Mouse (Mus musculus) ES-E14 (cell line): ENCODE results near the gene Eif4g1. TPM values are rescaled to one million over a fixed set of nuclear protein-coding genes. Genes with fewer than 3 reads are reported as not detected.

Experiments
- DNase-seq: peaks from one replicate; pipeline ENCODE4 v3.0.0-alpha.2; 2013; ENCODE audit warnings: low read depth, low spot score
- H3K27ac ChIP-seq: 2 replicates; pipeline ENCODE4 v1.5.1; 2012; ENCODE audit warnings: low read depth, mild to moderate bottlenecking, low read length, moderate library complexity, mixed read lengths; ENCODE audit not compliant: poor library complexity, insufficient read depth, severe bottlenecking
- H3K36me3 ChIP-seq: 2 replicates; pipeline ENCODE4 v1.6.1; 2012; ENCODE audit warnings: mild to moderate bottlenecking, low read length, moderate library complexity, mixed read lengths; ENCODE audit not compliant: control insufficient read depth, poor library complexity, insufficient read depth, severe bottlenecking
- H3K4me1 ChIP-seq, 2 experiments: fragments of 150-350 bp in 1 of 2; sonication (generic) in 1 of 2; 2 replicates each; pipeline ENCODE4 v1.6.1; 2012; ENCODE audit warnings: low read length in 2 of 2, mild to moderate bottlenecking in 1 of 2, mixed read lengths in 1 of 2; ENCODE audit not compliant: control insufficient read depth in 2 of 2, insufficient read depth in 2 of 2, poor library complexity in 1 of 2
- H3K4me3 ChIP-seq, 2 experiments: fragments of 150-350 bp in 1 of 2; sonication (generic) in 1 of 2; 2 replicates each; pipeline ENCODE4 v1.5.1; 2012; ENCODE audit warnings: low read length in 2 of 2, low read depth in 1 of 2, mild to moderate bottlenecking in 1 of 2, mixed read lengths in 1 of 2; ENCODE audit not compliant: insufficient read depth in 1 of 2, poor library complexity in 1 of 2, severe bottlenecking in 1 of 2
- H3K9ac ChIP-seq: 2 replicates; pipeline ENCODE4 v1.6.1; 2012; ENCODE audit warnings: low read depth, mild to moderate bottlenecking, low read length, mixed read lengths; ENCODE audit not compliant: poor library complexity, insufficient read depth, severe bottlenecking
- H3K9me3 ChIP-seq: fragments of 150-350 bp; sonication (generic); 2 replicates; pipeline ENCODE4 v1.6.1; 2012; ENCODE audit warnings: low read depth, mild to moderate bottlenecking, low read length; ENCODE audit not compliant: control insufficient read depth, insufficient read depth
- CHD2 ChIP-seq: IDR thresholded peaks from 2 replicates; pipeline ENCODE4 v1.6.1; 2014; ENCODE audit warnings: mild to moderate bottlenecking, low read depth, low read length, inconsistent platforms
- HCFC1 ChIP-seq: IDR thresholded peaks from 2 replicates; pipeline ENCODE4 v1.6.1; 2012; ENCODE audit warnings: low read length, inconsistent platforms, borderline replicate concordance; ENCODE audit not compliant: insufficient read depth
- MAFK ChIP-seq: IDR thresholded peaks from 2 replicates; pipeline ENCODE4 v1.6.1; 2014; ENCODE audit warnings: mild to moderate bottlenecking, low read depth, low read length, inconsistent platforms; ENCODE audit not compliant: insufficient read depth
- ZC3H11A ChIP-seq: IDR thresholded peaks from 2 replicates; pipeline ENCODE4 v1.6.1; 2012; ENCODE audit warnings: low read depth, mild to moderate bottlenecking, inconsistent platforms, low read length, borderline replicate concordance
- ZNF384 ChIP-seq: IDR thresholded peaks from 2 replicates; pipeline ENCODE4 v1.6.1; 2012; ENCODE audit warnings: low read depth, low read length, inconsistent platforms
- in situ Hi-C, 2 experiments: fragments of 600-800 bp; cut with MboI; formaldehyde crosslinking; loops; one replicate each; pipeline ENCODE4 v1.15.1; 2025; ENCODE audit warnings: low sequenced_read_pairs in 2 of 2, inconsistent platforms in 1 of 2; ENCODE audit not compliant: unreplicated experiment in 2 of 2
- total RNA-seq: library from RNA; depleted of rRNA; stranded (reverse); fragments of 300-350 nt; gene quantifications from 2 replicates; pipeline ENCODE4 v1.2.3, GENCODE M21; 2012

Gene Eif4g1
- total RNA-seq, 1 experiment: 546 TPM

- Histone ChIP-seq H3K27ac (no peak overlapping the region), H3K9ac (no peak overlapping the region), H3K9me3 (no peaks in the 10 kb centered on the region), H3K4me1 (peaks cover 7 to 36% of the 10 kb centered on the region in 2 experiments), H3K4me3 (no peak overlapping the region), H3K36me3 (peaks cover 65% of the 10 kb centered on the region)
- no peak for TF ChIP-seq CHD2
- TF ChIP-seq ZNF384: no peak
- TF ChIP-seq MAFK: no peak
- no peak for TF ChIP-seq ZC3H11A
- TF ChIP-seq HCFC1: no peak
- DNase-seq: no peak
- in situ Hi-C loops: no loop called here
Measured at GRCm38 (mm10) chr16:20710370-20710769, 42.3 kb downstream of the Eif4g1 start.

GRCm38 (mm10) chr16:20710810-20711209, 42.7 kb downstream of the Eif4g1 start:
- no peak overlapping the region for H3K27ac ChIP-seq
- no peak overlapping the region for H3K4me3 ChIP-seq
- H3K9me3 ChIP-seq: no peaks in the 10 kb centered on the region
- DNase-seq: no peak
- peaks cover 7 to 36% of the 10 kb centered on the region in 2 experiments for H3K4me1 ChIP-seq
- in situ Hi-C loops: no loop called here
- H3K36me3 ChIP-seq: peaks cover 63% of the 10 kb centered on the region
- no peak overlapping the region for H3K9ac ChIP-seq
- TF ChIP-seq HCFC1 (no peak), CHD2 (no peak), ZC3H11A (no peak)

- TF ChIP-seq ZC3H11A (no peak), HCFC1 (no peak), CHD2 (no peak), MAFK (no peak), ZNF384 (no peak)
- peaks cover 56% of the 10 kb centered on the region for H3K36me3 ChIP-seq
Measured at GRCm38 (mm10) chr16:20712190-20712589, 44.1 kb downstream of the Eif4g1 start.

GRCm38 (mm10) chr16:20712889-20713288, 44.8 kb downstream of the Eif4g1 start:
- Histone ChIP-seq H3K27ac (no peak overlapping the region), H3K4me1 (peaks cover 2 to 22% of the 10 kb centered on the region in 2 experiments; a peak in 2 of 4 replicates), H3K9ac (no peak overlapping the region), H3K4me3 (no peak overlapping the region), H3K9me3 (no peaks in the 10 kb centered on the region), H3K36me3 (peaks cover 49% of the 10 kb centered on the region)
- in situ Hi-C loops: no loop called here
- TF ChIP-seq ZNF384 (no peak), ZC3H11A (no peak), HCFC1 (no peak)
- DNase-seq: no peak

More at GRCm38 (mm10) chr16:20712190-20712589, 44.1 kb downstream of the Eif4g1 start:
- Histone ChIP-seq H3K4me1 (peaks cover 2 to 29% of the 10 kb centered on the region in 2 experiments; a peak in 2 of 4 replicates), H3K9me3 (no peaks in the 10 kb centered on the region), H3K27ac (no peak overlapping the region), H3K4me3 (no peak overlapping the region), H3K9ac (no peak overlapping the region)
- in situ Hi-C loops: no loop called here
- DNase-seq: no peak
